Mouse (Mus musculus) lung, postnatal 0 days (tissue): ENCODE results near the gene Ptprg.

Source experiments
- CTCF ChIP-seq: IDR thresholded peaks from 2 replicates; pipeline ENCODE4 v1.5.1; 2016; ENCODE audit warnings: antibody characterized with exemption, mild to moderate bottlenecking
- EP300 ChIP-seq: IDR thresholded peaks from 2 replicates; pipeline ENCODE4 v1.6.1; 2016; ENCODE audit warnings: antibody characterized with exemption, mild to moderate bottlenecking, control low read depth

DNA sequence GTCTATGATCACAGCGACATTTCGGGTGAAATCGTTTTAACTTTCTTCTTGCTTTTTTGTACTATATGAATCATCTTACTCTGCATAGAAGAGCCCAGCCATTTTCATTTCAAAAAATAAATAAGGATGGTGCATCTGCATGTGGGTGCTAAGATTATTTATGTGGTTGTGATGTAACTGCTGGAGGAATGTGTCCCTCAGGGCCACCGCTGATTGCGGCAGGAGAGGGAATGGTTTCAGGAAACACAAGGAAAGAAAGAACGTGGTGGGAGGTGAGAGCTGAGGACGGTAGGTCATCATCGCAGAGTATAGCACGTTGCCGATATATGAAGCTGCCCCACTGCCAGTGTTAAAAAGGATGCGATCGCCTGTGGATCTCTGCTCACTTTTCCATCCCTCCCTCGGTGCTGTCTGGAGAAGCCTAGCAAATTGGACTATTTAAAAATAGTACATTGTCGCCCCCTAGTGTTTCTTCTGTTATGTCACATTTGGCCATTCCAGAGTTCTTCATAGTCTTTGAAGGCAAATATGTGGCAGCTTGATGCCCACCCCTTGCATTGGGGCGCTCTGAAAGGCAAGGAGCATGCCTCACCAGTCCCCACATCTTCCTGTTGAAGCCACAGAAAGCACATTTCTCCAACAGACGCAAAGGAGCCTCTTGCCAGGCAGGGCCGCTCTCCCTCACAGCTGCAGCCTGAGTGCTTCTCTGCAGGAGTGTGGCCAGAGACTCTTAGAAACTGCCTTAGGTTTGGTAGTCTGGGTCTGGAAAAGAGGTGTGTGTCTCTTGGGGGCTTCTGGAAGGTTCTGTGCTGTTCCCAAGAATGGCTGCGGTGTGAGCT, 586.5 kb downstream of the Ptprg start:
- TF ChIP-seq CTCF (peak; percentile 81), EP300 (no peak)
